Mouse (Mus musculus) kidney, adult 2 months (tissue): ENCODE results near the gene Frmpd4. TPM values are rescaled to one million over a fixed set of nuclear protein-coding genes. Genes with fewer than 3 reads are reported as not detected.

Source experiments
- DNase-seq: peaks from one replicate; pipeline ENCODE4 v3.0.0; 2021
- H3K27ac ChIP-seq: fragments of 200-500 bp; 2 replicates; pipeline ENCODE4 v1.5.1; 2012; ENCODE audit warnings: low read depth, low read length, control low read depth, inconsistent platforms; ENCODE audit not compliant: insufficient read depth
- H3K27me3 ChIP-seq: fragments of 200-500 bp; replicated peaks from 2 replicates; pipeline ENCODE4 v1.6.1; 2012; ENCODE audit warnings: mild to moderate bottlenecking, moderate library complexity, low read length, inconsistent platforms; ENCODE audit not compliant: control insufficient read depth, insufficient read depth
- H3K36me3 ChIP-seq: fragments of 200-500 bp; 2 replicates; pipeline ENCODE4 v1.6.1; 2012; ENCODE audit warnings: mild to moderate bottlenecking, moderate library complexity, low read length, inconsistent platforms; ENCODE audit not compliant: control insufficient read depth, insufficient read depth
- H3K4me1 ChIP-seq: fragments of 200-500 bp; 2 replicates; pipeline ENCODE4 v1.6.1; 2011; ENCODE audit warnings: low read length; ENCODE audit not compliant: control insufficient read depth, insufficient read depth
- H3K4me3 ChIP-seq: fragments of 200-500 bp; 2 replicates; pipeline ENCODE4 v1.5.1; 2011; ENCODE audit warnings: mild to moderate bottlenecking, low read depth, low read length, control low read depth; ENCODE audit not compliant: insufficient read depth
- CTCF ChIP-seq: fragments of 200-500 bp; conservative IDR thresholded peaks from 2 replicates; pipeline ENCODE4 v1.5.1; 2011; ENCODE audit warnings: low read depth, mild to moderate bottlenecking, control low read depth, low read length, moderate library complexity, mixed read lengths; ENCODE audit not compliant: insufficient read depth, insufficient read length
- POLR2A ChIP-seq: fragments of 200-500 bp; IDR thresholded peaks from one replicate; pipeline ENCODE4 v1.6.1; 2011; ENCODE audit warnings: low read depth, low read length, control low read depth
- WGBS: fragments of 180-500 bp; shearing (Covaris S2); methylation state at CpG from one replicate; pipeline ENCODE4 v1.1.7; 2018; 5-methylcytosine and 5-hydroxymethylcytosine counted together
- polyA plus RNA-seq: library from polyadenylated mRNA; depleted of rRNA; stranded (reverse); fragments of >200 nt; gene quantifications from 2 replicates; pipeline ENCODE4 v1.2.3, GENCODE M21; 2012

Frmpd4 gene
- polyA plus RNA-seq, 1 experiment, result 0.25 TPM

GRCm38 (mm10) chrX:167984835-167985234, 592.2 kb downstream of the Frmpd4 start:
- no peak overlapping the region for H3K27ac ChIP-seq
- no peaks in the 10 kb centered on the region for H3K36me3 ChIP-seq
- no peak overlapping the region for H3K4me3 ChIP-seq
- H3K4me1 ChIP-seq, result no peaks in the 10 kb centered on the region
- H3K27me3 ChIP-seq, result no peaks in the 10 kb centered on the region
- no peak for TF ChIP-seq CTCF
- no peak for TF ChIP-seq POLR2A
- DNase-seq, result no peak

GRCm38 (mm10) chrX:167951207-167951606, 625.8 kb downstream of the Frmpd4 start:
- WGBS, result 86% methylated on average over 2 of the region's 2 CpGs
- no peaks in the 10 kb centered on the region for H3K36me3 ChIP-seq
- H3K27ac ChIP-seq, result no peak overlapping the region

GRCm38 (mm10) chrX:167909483-167909882, 667.5 kb downstream of the Frmpd4 start:
- no peak for DNase-seq
- Histone ChIP-seq H3K4me3 (no peak overlapping the region), H3K4me1 (no peaks in the 10 kb centered on the region), H3K27ac (no peak overlapping the region), H3K27me3 (no peaks in the 10 kb centered on the region), H3K36me3 (no peaks in the 10 kb centered on the region)
- TF ChIP-seq POLR2A, result no peak
- no peak for TF ChIP-seq CTCF

More at GRCm38 (mm10) chrX:167951207-167951606, 625.8 kb downstream of the Frmpd4 start:
- Histone ChIP-seq H3K27me3 (no peaks in the 10 kb centered on the region), H3K4me1 (no peaks in the 10 kb centered on the region), H3K4me3 (no peak overlapping the region)
- TF ChIP-seq CTCF, result no peak
- TF ChIP-seq POLR2A, result no peak
- no peak for DNase-seq

- Histone ChIP-seq H3K27ac (no peak overlapping the region), H3K27me3 (no peaks in the 10 kb centered on the region), H3K4me3 (no peak overlapping the region), H3K36me3 (no peaks in the 10 kb centered on the region), H3K4me1 (no peaks in the 10 kb centered on the region)
- TF ChIP-seq CTCF (no peak), POLR2A (no peak)
- peak; percentile 63 for DNase-seq
- WGBS, result 29% methylated on average over 3 of the region's 3 CpGs
These were observed 676.0 kb downstream of the Frmpd4 start for GRCm38 (mm10) chrX:167901046-167901445.

GRCm38 (mm10) chrX:167854821-167855220, 722.2 kb downstream of the Frmpd4 start:
- peak; percentile 0 for DNase-seq
- WGBS, result 40% methylated on average over 5 of the region's 5 CpGs

GRCm38 (mm10) chrX:167832543-167832942, 744.5 kb downstream of the Frmpd4 start:
- Histone ChIP-seq H3K4me1 (no peaks in the 10 kb centered on the region), H3K4me3 (no peak overlapping the region), H3K27me3 (no peaks in the 10 kb centered on the region), H3K36me3 (no peaks in the 10 kb centered on the region), H3K27ac (no peak overlapping the region)
- no peak for DNase-seq
- WGBS, result 85% methylated on average over 2 of the region's 2 CpGs
- TF ChIP-seq CTCF, result no peak
- no peak for TF ChIP-seq POLR2A

More at GRCm38 (mm10) chrX:167854821-167855220, 722.2 kb downstream of the Frmpd4 start:
- no peaks in the 10 kb centered on the region for H3K27me3 ChIP-seq
- no peak overlapping the region for H3K4me3 ChIP-seq
- H3K4me1 ChIP-seq, result no peaks in the 10 kb centered on the region
- no peak overlapping the region for H3K27ac ChIP-seq
- H3K36me3 ChIP-seq, result no peaks in the 10 kb centered on the region
- no peak for TF ChIP-seq POLR2A
- TF ChIP-seq CTCF, result no peak

GRCm38 (mm10) chrX:167828456-167828855, 748.6 kb downstream of the Frmpd4 start:
- no peaks in the 10 kb centered on the region for H3K27me3 ChIP-seq
- DNase-seq, result no peak
- H3K4me1 ChIP-seq, result no peaks in the 10 kb centered on the region
- no peak overlapping the region for H3K27ac ChIP-seq
- TF ChIP-seq POLR2A (no peak), CTCF (no peak)
- H3K36me3 ChIP-seq, result no peaks in the 10 kb centered on the region
- no peak overlapping the region for H3K4me3 ChIP-seq

DNA sequence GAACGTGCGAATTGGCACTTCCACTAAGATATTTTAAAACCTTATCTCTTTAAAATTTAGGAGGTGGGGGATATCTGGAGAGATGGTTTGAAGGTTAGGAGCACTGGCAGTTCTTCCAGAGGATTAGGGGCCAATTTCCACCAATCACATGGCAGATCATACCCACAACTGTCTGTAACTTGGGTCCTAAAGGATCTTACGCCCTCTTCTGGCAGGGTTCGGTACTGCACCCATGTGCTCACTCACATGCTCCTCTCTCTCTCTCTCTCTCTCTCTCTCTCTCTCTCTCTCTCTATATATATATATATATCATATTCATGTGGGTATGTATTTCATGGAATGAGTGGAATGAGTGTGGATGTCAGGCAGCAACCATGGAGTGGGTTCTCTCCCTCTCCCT, 759.7 kb downstream of the Frmpd4 start:
- 22% methylated on average over 4 of the region's 4 CpGs for WGBS
- no peaks in the 10 kb centered on the region for H3K27me3 ChIP-seq
- TF ChIP-seq POLR2A, result no peak
- TF ChIP-seq CTCF, result peak; percentile 58

More for the DNA sequence above, 759.7 kb downstream of the Frmpd4 start:
- Histone ChIP-seq H3K4me1 (no peaks in the 10 kb centered on the region), H3K4me3 (no peak overlapping the region), H3K36me3 (no peaks in the 10 kb centered on the region), H3K27ac (no peak overlapping the region)
- DNase-seq, result peak; percentile 35
